Mouse (Mus musculus) olfactory bulb, adult 2 months (tissue): ENCODE measurements at regions not wholly inside any gene's neighbourhood (a gene's known extent, or its start where the extent isn't known, plus 50 kb on each side); places are given as distances from the start of the nearest gene placed in this dataset.

Source experiments
- CTCF ChIP-seq: fragments of 200-500 bp; IDR thresholded peaks from 2 replicates; pipeline ENCODE4 v1.5.1; 2012; ENCODE audit warnings: low read depth, mild to moderate bottlenecking, low read length, moderate library complexity; ENCODE audit not compliant: insufficient read depth
- POLR2A ChIP-seq: fragments of 200-500 bp; IDR thresholded peaks from 2 replicates; pipeline ENCODE4 v1.6.1; 2012; ENCODE audit warnings: mild to moderate bottlenecking, low read depth, low read length, moderate library complexity; ENCODE audit not compliant: insufficient read depth

- no peak for TF ChIP-seq CTCF
- TF ChIP-seq POLR2A, result no peak
These were observed 650.9 kb upstream of the Lmcd1 start for GRCm38 (mm10) chr6:111622481-111623139.
